Mouse (Mus musculus) heart, embryonic 11.5 days (tissue): ENCODE results near the gene Zfp874b. TPM values are rescaled to one million over a fixed set of nuclear protein-coding genes. Genes with fewer than 3 reads are reported as not detected.

Experiments used
- polyA plus RNA-seq: library from polyadenylated mRNA; unstranded; fragments of >200 nt; fragmentation: Nextera tagmentation; extraction: Ambion mirVana; gene quantifications from 2 replicates; pipeline ENCODE4 v1.2.1, GENCODE M21; 2014

The Zfp874b gene
- polyA plus RNA-seq, 1 experiment from 2014 or later, result 2.8 TPM

Other genes starting within 250 kb of the Zfp874b start
- gene Zfp458, start 205.8 kb downstream of the Zfp874b start, polyA plus RNA-seq, result 1.3 and 1.9 TPM in 2 replicates
- gene Zfp457, start 177.8 kb downstream of the Zfp874b start, polyA plus RNA-seq, result 0.46 TPM in 1 of 2 replicates, not detected in the other
- gene Zfp595, start 151.7 kb downstream of the Zfp874b start, polyA plus RNA-seq, result 1.7 and 2.1 TPM in 2 replicates
- 0.31 and 1.1 TPM in 2 replicates for gene Gm28044, start 123.7 kb downstream of the Zfp874b start, polyA plus RNA-seq
- 1.1 and 1.3 TPM in 2 replicates for gene Zfp953, start 123.7 kb downstream of the Zfp874b start, polyA plus RNA-seq
- gene Gm28041, start 108.5 kb downstream of the Zfp874b start, polyA plus RNA-seq, result 0.35 and 0.49 TPM in 2 replicates
- gene Zfp456, start 108.4 kb downstream of the Zfp874b start, polyA plus RNA-seq, result 1.2 TPM in 2 replicates
- gene Zfp429, start 84.4 kb downstream of the Zfp874b start, polyA plus RNA-seq, result 2.9 and 3.1 TPM in 2 replicates
- gene Zfp459, start 62.8 kb downstream of the Zfp874b start, polyA plus RNA-seq, result 0.31 TPM in 1 of 2 replicates, not detected in the other
- gene Zfp874a, start 32.6 kb downstream of the Zfp874b start, polyA plus RNA-seq, result 6.2 and 6.4 TPM in 2 replicates
- 9.3 and 10.7 TPM in 2 replicates for gene Zfp58, start 16.3 kb upstream of the Zfp874b start, polyA plus RNA-seq
- gene Gm26965, start 41.9 kb upstream of the Zfp874b start, polyA plus RNA-seq, result not detected in 2 replicates
- 17.4 and 19.6 TPM in 2 replicates for gene Zfp87, start 41.9 kb upstream of the Zfp874b start, polyA plus RNA-seq
- 8.8 and 12.5 TPM in 2 replicates for gene Zfp748, start 69.6 kb upstream of the Zfp874b start, polyA plus RNA-seq
- 3.0 and 3.1 TPM in 2 replicates for gene Zfp729b, start 125.4 kb upstream of the Zfp874b start, polyA plus RNA-seq
- gene Gm49345, start 153.5 kb upstream of the Zfp874b start, polyA plus RNA-seq, result 0.66 TPM in 1 of 2 replicates, not detected in the other
- gene Zfp729a, start 153.5 kb upstream of the Zfp874b start, polyA plus RNA-seq, result 1.5 and 2.1 TPM in 2 replicates
- gene Zfp738, start 202.8 kb upstream of the Zfp874b start, polyA plus RNA-seq, result 6.8 and 9.6 TPM in 2 replicates
- gene Zfp65, start 244.9 kb upstream of the Zfp874b start, polyA plus RNA-seq, result 2.4 and 2.9 TPM in 2 replicates